Mouse (Mus musculus): Measurements from ENCODE around the gene Rhbdl1. TPM values are rescaled to one million over a fixed set of nuclear protein-coding genes. Genes with fewer than 3 reads are reported as not detected.

Rhbdl1 gene
- polyA plus RNA-seq, 1 experiment from 2014 or later, result 2.5 TPM

DNA sequence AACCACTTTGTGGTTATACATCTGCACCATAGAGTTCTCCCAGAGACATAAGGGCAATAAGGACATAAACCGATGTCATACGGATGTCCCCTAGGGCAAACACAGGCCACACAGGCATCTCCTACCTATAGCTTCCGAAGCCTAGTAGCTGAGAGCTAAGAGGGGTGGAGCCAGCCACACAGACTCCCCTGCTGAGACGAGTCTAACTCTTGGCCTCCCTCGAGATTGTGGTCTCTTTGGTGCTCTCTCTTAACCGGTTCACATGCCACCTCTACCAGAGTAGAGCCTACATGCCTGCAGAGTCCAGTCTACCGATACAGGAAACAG is 30.4 kb upstream of the Rhbdl1 start:
- ATAC-seq (ENCODE audit: insufficient read depth, low FRiP score), result no peak
- peak overlapping the region; percentile 86 for H3K4me3 ChIP-seq (replicated peaks; ENCODE audit: low read length)
- peak overlapping the region; percentile 92 for H3K4me2 ChIP-seq (ENCODE audit: low read depth, low read length)
- 0 out of 2 replicates have a peak, but pooled peaks cover 3% of the 10 kb centered on the region for H3K36me3 ChIP-seq (ENCODE audit: control insufficient read depth, insufficient read depth, low read length)
- 17% methylated on average over 7 of the region's 7 CpGs for WGBS
- H3K9ac ChIP-seq (ENCODE audit: low read length), result peak overlapping the region; percentile 79
- peak overlapping the region; percentile 80 for H3K27ac ChIP-seq (ENCODE audit: low read length)
- peaks cover 8% of the 10 kb centered on the region; the same call in 1 of the 2 replicates for H3K4me1 ChIP-seq (ENCODE audit: control insufficient read depth, insufficient read depth, low read length)
- H3K27me3 ChIP-seq (ENCODE audit: control insufficient read depth, insufficient read depth, low read length), result no peaks in the 10 kb centered on the region
- no peaks in the 10 kb centered on the region for H3K9me3 ChIP-seq (replicated peaks; ENCODE audit: control insufficient read depth, low read length)

DNA sequence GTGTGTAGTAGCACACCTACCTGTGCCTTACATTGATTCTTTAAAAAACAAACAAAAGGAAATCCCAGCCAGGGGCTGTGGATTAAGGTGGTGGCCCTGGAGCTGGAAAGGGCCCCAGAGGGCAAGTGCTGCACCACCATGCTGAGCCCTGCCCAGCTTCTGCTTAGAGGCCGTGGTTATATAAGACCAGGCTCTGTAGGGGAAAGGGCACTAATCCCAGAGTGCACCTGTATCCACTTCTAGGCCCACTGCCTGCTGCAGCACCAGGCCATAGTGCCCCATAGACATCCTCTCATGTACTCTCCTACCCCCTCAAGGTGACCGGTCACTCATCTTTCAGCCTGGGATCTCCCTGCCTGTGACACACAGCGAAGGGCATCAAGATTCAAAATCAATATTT is 29.1 kb upstream of the Rhbdl1 start:
- H3K4me2 ChIP-seq (ENCODE audit: low read depth, low read length), result no peak overlapping the region
- peaks cover 13% of the 10 kb centered on the region; the same call in 1 of the 2 replicates for H3K4me1 ChIP-seq (ENCODE audit: control insufficient read depth, insufficient read depth, low read length)
- H3K27ac ChIP-seq (ENCODE audit: low read length), result peak overlapping the region; percentile 39; the same call in 1 of the 2 replicates
- no peaks in the 10 kb centered on the region for H3K27me3 ChIP-seq (ENCODE audit: control insufficient read depth, insufficient read depth, low read length)
- WGBS, result 86% methylated on average over 3 of the region's 3 CpGs
- 0 out of 2 replicates have a peak, but pooled peaks cover 3% of the 10 kb centered on the region for H3K36me3 ChIP-seq (ENCODE audit: control insufficient read depth, insufficient read depth, low read length)
- H3K9ac ChIP-seq (ENCODE audit: low read length), result no peak overlapping the region
- H3K9me3 ChIP-seq (replicated peaks; ENCODE audit: control insufficient read depth, low read length), result no peaks in the 10 kb centered on the region
- ATAC-seq (ENCODE audit: insufficient read depth, low FRiP score), result no peak
- H3K4me3 ChIP-seq (replicated peaks; ENCODE audit: low read length), result no peak overlapping the region

DNA sequence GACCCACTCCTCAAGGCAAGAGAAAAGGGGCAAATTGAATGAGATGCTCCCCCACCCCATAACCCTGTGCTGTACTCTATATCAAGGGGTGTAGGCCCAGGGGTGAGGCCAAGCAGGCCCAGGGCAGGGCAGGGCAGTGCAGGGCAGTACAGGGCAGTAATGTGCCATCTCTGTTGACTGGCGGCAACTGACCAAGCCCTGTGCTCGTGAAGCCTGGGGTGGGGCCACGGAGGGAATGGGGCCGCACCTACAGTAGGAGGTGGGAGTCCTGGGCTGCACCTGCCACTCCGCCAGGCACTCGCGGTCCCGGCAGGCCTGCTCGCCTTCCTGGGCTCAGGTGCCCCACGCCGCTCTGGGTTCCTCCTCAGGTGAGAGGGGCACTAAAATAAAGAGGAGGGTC is 28.2 kb upstream of the Rhbdl1 start:
- peak; percentile 23; the same call in 1 of the 2 replicates for ATAC-seq (ENCODE audit: insufficient read depth, low FRiP score)
- H3K4me3 ChIP-seq (replicated peaks; ENCODE audit: low read length), result no peak overlapping the region
- peak overlapping the region; percentile 23; the same call in 1 of the 2 replicates for H3K4me2 ChIP-seq (ENCODE audit: low read depth, low read length)
- H3K36me3 ChIP-seq (ENCODE audit: control insufficient read depth, insufficient read depth, low read length), result 0 out of 2 replicates have a peak, but pooled peaks cover 3% of the 10 kb centered on the region
- H3K27me3 ChIP-seq (ENCODE audit: control insufficient read depth, insufficient read depth, low read length), result no peaks in the 10 kb centered on the region
- H3K9me3 ChIP-seq (replicated peaks; ENCODE audit: control insufficient read depth, low read length), result no peaks in the 10 kb centered on the region
- 85% methylated on average over 11 of the region's 11 CpGs for WGBS
- peak overlapping the region; percentile 39; the same call in 1 of the 2 replicates for H3K27ac ChIP-seq (ENCODE audit: low read length)
- H3K9ac ChIP-seq (ENCODE audit: low read length), result no peak overlapping the region; the same call in 1 of the 2 replicates
- H3K4me1 ChIP-seq (ENCODE audit: control insufficient read depth, insufficient read depth, low read length), result peaks cover 20% of the 10 kb centered on the region

GRCm38 (mm10) chr17:25864311-25864710 is 27.2 kb upstream of the Rhbdl1 start:
- 0 out of 2 replicates have a peak, but pooled peaks cover 3% of the 10 kb centered on the region for H3K36me3 ChIP-seq (ENCODE audit: control insufficient read depth, insufficient read depth, low read length)
- ATAC-seq (ENCODE audit: insufficient read depth, low FRiP score), result no peak
- H3K4me1 ChIP-seq (ENCODE audit: control insufficient read depth, insufficient read depth, low read length), result peaks cover 22% of the 10 kb centered on the region
- no peaks in the 10 kb centered on the region for H3K27me3 ChIP-seq (ENCODE audit: control insufficient read depth, insufficient read depth, low read length)
- no peak overlapping the region for H3K4me3 ChIP-seq (replicated peaks; ENCODE audit: low read length)
- no peak overlapping the region for H3K4me2 ChIP-seq (ENCODE audit: low read depth, low read length)
- no peak overlapping the region for H3K9ac ChIP-seq (ENCODE audit: low read length)
- 89% methylated on average over 14 of the region's 14 CpGs for WGBS
- H3K9me3 ChIP-seq (replicated peaks; ENCODE audit: control insufficient read depth, low read length), result no peaks in the 10 kb centered on the region
- no peak overlapping the region for H3K27ac ChIP-seq (ENCODE audit: low read length)

DNA sequence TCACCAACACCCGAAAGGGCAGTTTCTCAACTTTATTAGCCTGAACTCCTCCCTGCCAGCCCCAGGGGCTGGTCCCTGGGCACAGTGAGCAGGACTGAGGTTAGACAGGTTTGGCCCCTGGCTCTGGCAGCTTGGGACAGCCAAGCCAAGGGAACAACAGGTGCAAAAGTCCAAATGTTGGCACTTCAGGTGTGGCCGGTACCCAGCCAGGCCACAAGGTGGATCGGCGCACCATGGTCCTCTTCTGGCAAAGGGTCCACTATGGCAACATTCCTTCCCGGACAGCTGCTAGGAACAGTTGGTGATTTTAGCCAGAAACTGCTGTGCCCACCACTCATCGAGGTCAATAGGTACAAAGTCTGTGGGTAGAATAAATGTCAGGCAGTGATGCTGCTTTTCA is 26.6 kb upstream of the Rhbdl1 start:
- WGBS, result 90% methylated on average over 6 of the region's 6 CpGs

DNA sequence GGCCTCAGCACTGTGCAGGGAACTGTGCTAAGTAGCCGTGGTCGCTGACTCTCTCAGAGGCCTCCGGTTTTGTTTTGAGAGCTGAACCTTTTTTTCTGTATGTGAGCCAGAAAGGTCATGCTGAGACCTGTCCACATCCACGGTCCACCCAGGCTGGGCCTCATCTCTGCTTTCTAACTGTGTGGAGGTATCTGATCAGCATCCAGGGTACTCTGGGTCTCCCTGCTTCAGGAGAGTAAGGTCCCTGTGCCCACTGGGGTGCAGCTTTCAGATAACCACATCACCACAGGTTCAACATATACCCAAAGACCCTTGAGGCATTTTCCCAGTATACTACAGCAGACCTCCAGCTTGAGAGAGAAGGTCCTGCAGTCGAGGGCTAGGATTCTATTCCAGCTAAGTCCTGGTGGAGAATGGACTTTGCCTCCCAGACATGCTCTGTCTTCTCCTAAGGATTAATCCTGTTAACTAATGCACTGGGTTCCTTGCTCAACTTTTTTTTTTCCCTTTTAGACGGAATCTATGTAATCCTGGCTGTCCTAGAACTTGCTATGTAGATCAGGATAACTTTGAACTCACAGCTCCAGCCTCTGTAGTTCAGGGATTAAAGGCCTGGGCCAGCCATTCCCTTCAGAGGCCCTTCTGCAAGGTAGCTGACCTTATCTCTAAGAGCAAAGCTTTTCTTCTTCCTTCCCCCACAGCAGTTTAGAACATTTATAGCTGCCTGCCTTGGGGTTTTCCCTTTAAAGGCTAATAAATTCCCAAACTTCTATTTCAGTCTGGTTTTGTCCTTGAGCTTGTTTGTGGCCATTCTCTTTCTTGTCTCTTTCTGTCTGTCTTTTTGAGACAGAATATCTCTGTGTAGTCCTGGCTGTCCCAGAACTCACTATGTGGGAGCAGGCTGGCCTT is 24.9 kb upstream of the Rhbdl1 start:
- Histone ChIP-seq H3K9ac (ENCODE audit: low read length) (peak overlapping the region; percentile 90), H3K4me1 (ENCODE audit: control insufficient read depth, insufficient read depth, low read length) (peaks cover 14% of the 10 kb centered on the region), H3K4me2 (ENCODE audit: low read depth, low read length) (peak overlapping the region; percentile 96), H3K27ac (ENCODE audit: low read length) (peak overlapping the region; percentile 75), H3K4me3 (replicated peaks; ENCODE audit: low read length) (peak overlapping the region; percentile 82), H3K9me3 (replicated peaks; ENCODE audit: control insufficient read depth, low read length) (no peaks in the 10 kb centered on the region), H3K36me3 (ENCODE audit: control insufficient read depth, insufficient read depth, low read length) (0 out of 2 replicates have a peak, but pooled peaks cover 3% of the 10 kb centered on the region), H3K27me3 (ENCODE audit: control insufficient read depth, insufficient read depth, low read length) (no peaks in the 10 kb centered on the region)
- WGBS, result 10% methylated on average over 6 of the region's 6 CpGs
- ATAC-seq (ENCODE audit: insufficient read depth, low FRiP score), result no peak

More for the DNA sequence above, 26.6 kb upstream of the Rhbdl1 start:
- H3K4me3 ChIP-seq (replicated peaks; ENCODE audit: low read length), result no peak overlapping the region
- H3K27me3 ChIP-seq (ENCODE audit: control insufficient read depth, insufficient read depth, low read length), result no peaks in the 10 kb centered on the region
- H3K4me2 ChIP-seq (ENCODE audit: low read depth, low read length), result no peak overlapping the region
- H3K4me1 ChIP-seq (ENCODE audit: control insufficient read depth, insufficient read depth, low read length), result peaks cover 22% of the 10 kb centered on the region
- H3K9me3 ChIP-seq (replicated peaks; ENCODE audit: control insufficient read depth, low read length), result no peaks in the 10 kb centered on the region
- 0 out of 2 replicates have a peak, but pooled peaks cover 3% of the 10 kb centered on the region for H3K36me3 ChIP-seq (ENCODE audit: control insufficient read depth, insufficient read depth, low read length)
- ATAC-seq (ENCODE audit: insufficient read depth, low FRiP score), result no peak
- no peak overlapping the region for H3K27ac ChIP-seq (ENCODE audit: low read length)
- H3K9ac ChIP-seq (ENCODE audit: low read length), result no peak overlapping the region

DNA sequence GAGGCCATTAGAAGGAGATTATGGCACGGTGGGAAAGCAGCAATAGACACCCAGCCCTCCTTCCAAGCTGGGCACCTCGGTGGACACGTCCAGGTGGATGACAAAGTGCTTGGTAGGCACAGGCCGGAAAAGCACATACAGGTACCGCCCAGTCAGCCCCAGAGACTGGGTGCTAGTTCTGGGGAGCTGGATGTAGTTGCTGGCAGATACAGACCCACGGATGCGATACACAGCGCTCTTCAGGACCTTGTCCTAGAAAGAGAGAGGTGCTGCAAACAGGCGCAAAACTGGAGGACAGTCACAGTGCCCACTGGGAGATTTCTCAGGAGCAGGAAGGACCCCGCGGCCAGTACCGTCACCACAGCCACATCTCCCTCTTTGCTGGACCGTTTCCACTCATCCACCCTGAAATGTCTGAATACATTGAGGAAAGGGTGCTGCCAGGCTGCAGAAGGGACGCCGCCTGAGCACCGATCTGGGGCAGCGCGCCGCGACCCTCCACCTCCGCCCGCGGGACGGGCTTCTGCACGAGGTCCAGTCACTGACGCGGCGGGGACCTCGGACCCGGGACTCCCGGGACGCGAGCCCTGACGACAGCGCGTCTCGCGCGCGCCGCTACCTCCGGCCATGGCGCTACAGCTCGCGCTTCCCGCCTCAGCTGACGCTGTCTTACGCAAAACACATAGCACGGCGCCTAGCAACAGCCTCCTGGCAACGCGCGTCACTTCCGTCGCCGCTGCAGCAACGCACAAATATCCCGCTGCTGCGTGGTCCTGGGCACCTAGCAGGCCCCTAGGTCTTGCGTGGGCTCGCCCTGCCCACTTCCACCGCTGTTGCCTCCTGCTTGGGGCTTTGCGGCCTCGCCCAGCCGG is 24.0 kb upstream of the Rhbdl1 start, which contains the start of gene Wdr90:
TSS of gene Wdr90 (minus strand) at position 670 of the 872 bp plus-strand sequence.
- Histone ChIP-seq H3K27me3 (ENCODE audit: control insufficient read depth, insufficient read depth, low read length) (no peaks in the 10 kb centered on the region), H3K4me3 (replicated peaks; ENCODE audit: low read length) (peak within 1 kb of the TSS; percentile 82), H3K27ac (ENCODE audit: low read length) (peak within 1 kb of the TSS; percentile 75), H3K4me1 (ENCODE audit: control insufficient read depth, insufficient read depth, low read length) (peaks cover 14% of the 10 kb centered on the region), H3K36me3 (ENCODE audit: control insufficient read depth, insufficient read depth, low read length) (0 out of 2 replicates have a peak, but pooled peaks cover 3% of the 10 kb centered on the region), H3K9ac (ENCODE audit: low read length) (peak within 1 kb of the TSS; percentile 90), H3K4me2 (ENCODE audit: low read depth, low read length) (peak within 1 kb of the TSS; percentile 96), H3K9me3 (replicated peaks; ENCODE audit: control insufficient read depth, low read length) (no peaks in the 10 kb centered on the region)
- WGBS, result 2% methylated on average over 65 of the region's 65 CpGs
- ATAC-seq (ENCODE audit: insufficient read depth, low FRiP score), result peak; percentile 94

DNA sequence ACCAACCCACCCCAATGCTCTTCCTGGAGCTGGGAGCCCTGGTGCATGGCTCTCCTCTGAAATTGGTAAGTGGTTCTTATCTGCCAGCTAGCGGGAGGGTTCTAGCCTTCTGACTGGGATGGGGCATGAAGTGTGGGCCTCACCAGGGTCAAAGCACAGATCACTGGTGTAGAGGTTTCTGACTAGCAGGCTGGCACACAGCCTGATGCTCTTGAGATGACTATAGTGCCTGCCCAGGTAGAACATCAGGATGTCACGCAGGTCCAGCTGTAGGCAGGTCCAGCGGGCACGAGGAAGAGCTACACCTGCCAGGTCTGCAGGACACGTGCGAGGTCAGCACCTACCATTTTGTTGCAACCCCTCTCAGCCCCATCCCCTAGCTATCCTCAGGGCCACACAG is 23.1 kb upstream of the Rhbdl1 start:
- Histone ChIP-seq H3K9me3 (replicated peaks; ENCODE audit: control insufficient read depth, low read length) (no peaks in the 10 kb centered on the region), H3K27ac (ENCODE audit: low read length) (no peak overlapping the region), H3K27me3 (ENCODE audit: control insufficient read depth, insufficient read depth, low read length) (no peaks in the 10 kb centered on the region), H3K4me3 (replicated peaks; ENCODE audit: low read length) (peak overlapping the region; percentile 82; the same call in 1 of the 2 replicates), H3K36me3 (ENCODE audit: control insufficient read depth, insufficient read depth, low read length) (0 out of 2 replicates have a peak, but pooled peaks cover 3% of the 10 kb centered on the region), H3K4me1 (ENCODE audit: control insufficient read depth, insufficient read depth, low read length) (peaks cover 14% of the 10 kb centered on the region), H3K4me2 (ENCODE audit: low read depth, low read length) (peak overlapping the region; percentile 96), H3K9ac (ENCODE audit: low read length) (peak overlapping the region; percentile 90)
- no peak for ATAC-seq (ENCODE audit: insufficient read depth, low FRiP score)
- WGBS, result 86% methylated on average over 6 of the region's 6 CpGs

Measured in stomach, embryonic 16.5 days (tissue).